Mouse (Mus musculus): ENCODE measurements at regions not wholly inside any gene's neighbourhood (a gene's known extent, or its start where the extent isn't known, plus 50 kb on each side); places are given as distances from the start of the nearest gene placed in this dataset.
"Not testable (repeated sequence)": the region's sequence is repeated elsewhere in the genome, so short reads cannot be mapped to it uniquely, and the experiment has no call there.

GRCm38 (mm10) chr17:17197229-17197628 lies 76.0 kb downstream of the Zfp97 start:
- not testable (repeated sequence) for ATAC-seq (replicated peaks; ENCODE audit: low FRiP score, poor library complexity, severe bottlenecking)

GRCm38 (mm10) chr17:17229069-17229468 lies 107.9 kb downstream of the Zfp97 start:
- no peak for ATAC-seq (replicated peaks; ENCODE audit: low FRiP score, poor library complexity, severe bottlenecking)

- ATAC-seq (replicated peaks; ENCODE audit: low FRiP score, poor library complexity, severe bottlenecking), result peak; percentile 100
Observed at GRCm38 (mm10) chr17:17234329-17235185, 113.3 kb downstream of the Zfp97 start.

DNA sequence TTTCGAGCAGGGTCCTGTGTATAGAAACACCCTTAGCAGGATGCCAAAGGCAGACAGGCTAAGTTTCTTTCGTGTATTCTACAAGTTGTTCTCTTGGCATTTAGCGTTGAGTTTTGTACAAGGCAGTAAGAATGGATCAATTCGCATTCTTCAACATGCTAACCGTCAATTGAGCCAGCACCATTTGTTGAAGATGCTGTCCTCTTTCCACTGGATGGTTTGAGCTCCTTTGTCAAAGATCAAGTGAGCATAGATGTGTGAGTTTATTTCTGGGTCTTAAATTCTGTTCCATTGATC lies 113.9 kb downstream of the Zfp97 start:
- ATAC-seq (replicated peaks; ENCODE audit: low FRiP score, poor library complexity, severe bottlenecking), result not testable (repeated sequence)

Data from erythroblast, adult 5-6 weeks (primary cell).